Mouse (Mus musculus) adrenal gland (tissue): ENCODE data around the gene Snrnp35.

ENCODE experiments used
- intact Hi-C: fragments of 180-260 bp; cut with DNase I; formaldehyde crosslinking; loops from one replicate; pipeline ENCODE4 v1.15.1; 2025

Gene Snrnp35

GRCm38 (mm10) chr5:124462297-124463025 is 20.5 kb upstream of the Snrnp35 start:
- intact Hi-C loops: no loop called here

- intact Hi-C loops: no loop called here
These were observed 19.5 kb upstream of the Snrnp35 start for GRCm38 (mm10) chr5:124463462-124463861.

GRCm38 (mm10) chr5:124464905-124465304 is 18.0 kb upstream of the Snrnp35 start:
- intact Hi-C loops: no loop called here

GRCm38 (mm10) chr5:124467766-124468165 is 15.2 kb upstream of the Snrnp35 start:
- intact Hi-C loops: no loop called here

GRCm38 (mm10) chr5:124468365-124468764 is 14.6 kb upstream of the Snrnp35 start:
- intact Hi-C loops: no loop called here

GRCm38 (mm10) chr5:124469486-124469885 is 13.4 kb upstream of the Snrnp35 start:
- intact Hi-C loops: no loop called here

- intact Hi-C loops: no loop called here
These were observed 12.3 kb upstream of the Snrnp35 start for GRCm38 (mm10) chr5:124470591-124471171.

- intact Hi-C loops: loop anchor here (2.0 kb wide), 1 partner anchor 32 kb away; no protein-coding TSS in a partner anchor
These were observed 4.1 kb upstream of the Snrnp35 start for GRCm38 (mm10) chr5:124478873-124479204.

- intact Hi-C loops: no loop called here
These were observed 2.8 kb upstream of the Snrnp35 start for GRCm38 (mm10) chr5:124480119-124480518.

GRCm38 (mm10) chr5:124481714-124482113 is 1.2 kb upstream of the Snrnp35 start:
- intact Hi-C loops: no loop called here

- intact Hi-C loops: no loop called here
These were observed 433 bp upstream of the Snrnp35 start for GRCm38 (mm10) chr5:124482436-124482965.

GRCm38 (mm10) chr5:124483655-124484396 is 892 bp downstream of the Snrnp35 start:
- intact Hi-C loops: no loop called here

- intact Hi-C loops: loop anchor here (5.0 kb wide), 1 partner anchor 53 kb away; no protein-coding TSS in a partner anchor
These were observed 2.7 kb downstream of the Snrnp35 start for GRCm38 (mm10) chr5:124485654-124486053.

- intact Hi-C loops: loop anchor here (5.0 kb wide), 1 partner anchor 57 kb away; no protein-coding TSS in a partner anchor
These were observed 6.0 kb downstream of the Snrnp35 start for GRCm38 (mm10) chr5:124488885-124489284.

- intact Hi-C loops: loop anchor here (5.0 kb wide), 1 partner anchor 36 kb away; no protein-coding TSS in a partner anchor
These were observed 8.8 kb downstream of the Snrnp35 start for GRCm38 (mm10) chr5:124491732-124492131.

- intact Hi-C loops: loop anchor here (5.0 kb wide), 1 partner anchor 35 kb away; no protein-coding TSS in a partner anchor
These were observed 9.7 kb downstream of the Snrnp35 start for GRCm38 (mm10) chr5:124492618-124493017.

GRCm38 (mm10) chr5:124493455-124493854 is 10.5 kb downstream of the Snrnp35 start:
- intact Hi-C loops: loop anchor here (5.0 kb wide), 1 partner anchor 34 kb away; no protein-coding TSS in a partner anchor

- intact Hi-C loops: no loop called here
These were observed 12.6 kb downstream of the Snrnp35 start for GRCm38 (mm10) chr5:124495547-124495946.

GRCm38 (mm10) chr5:124496614-124497514 is 13.9 kb downstream of the Snrnp35 start:
- intact Hi-C loops: no loop called here

GRCm38 (mm10) chr5:124498221-124498876 is 15.4 kb downstream of the Snrnp35 start:
- intact Hi-C loops: no loop called here
